Mouse (Mus musculus) brain, embryonic 14.5 days (tissue): ENCODE measurements around the gene Gsto1. TPM values are rescaled to one million over a fixed set of nuclear protein-coding genes. Genes with fewer than 3 reads are reported as not detected.
"Not testable (repeated sequence)": the region's sequence is repeated elsewhere in the genome, so short reads cannot be mapped to it uniquely, and the experiment has no call there.

ENCODE experiments used
- DNase-seq: peaks from one replicate; pipeline ENCODE4 v3.0.0-alpha.2; 2011; ENCODE audit warnings: low read depth
- CTCF ChIP-seq: fragments of 200-500 bp; IDR thresholded peaks from 2 replicates; pipeline ENCODE4 v1.5.1; 2012; ENCODE audit warnings: inconsistent platforms, mild to moderate bottlenecking, moderate library complexity, borderline replicate concordance; ENCODE audit not compliant: insufficient read depth, insufficient read length; ENCODE audit errors: extremely low read depth
- POLR2A ChIP-seq: fragments of 200-500 bp; IDR thresholded peaks from 2 replicates; pipeline ENCODE4 v1.6.1; 2012; ENCODE audit warnings: mild to moderate bottlenecking, inconsistent platforms, borderline replicate concordance; ENCODE audit not compliant: poor library complexity, insufficient read depth, insufficient read length, severe bottlenecking; ENCODE audit errors: extremely low read depth
- polyA plus RNA-seq: library from polyadenylated mRNA; depleted of rRNA; stranded (reverse); fragments of >200 nt; gene quantifications from 2 replicates; pipeline ENCODE4 v1.2.3, GENCODE M21; 2012

Gene Gsto1
- polyA plus RNA-seq, 1 experiment, result 64.8 TPM

DNA sequence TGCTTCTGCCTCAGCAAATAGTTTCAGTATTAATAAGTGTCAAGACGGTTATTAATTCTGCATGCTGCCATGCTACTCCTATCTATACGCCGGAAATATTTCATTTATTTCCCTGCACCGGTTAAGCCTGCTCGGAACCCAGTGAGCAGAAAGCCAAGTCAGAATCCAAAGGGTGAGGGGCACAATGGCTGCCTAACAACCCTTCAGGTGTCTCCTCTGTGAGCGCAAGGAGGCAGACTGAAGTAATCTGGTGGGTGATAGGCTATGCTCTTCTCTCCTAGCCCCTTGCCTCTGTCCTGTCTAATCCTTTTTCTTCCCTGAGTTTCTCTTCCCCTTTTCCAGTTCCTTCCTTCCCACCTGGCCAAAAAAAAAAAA, 17.3 kb upstream of the Gsto1 start:
- DNase-seq, result no peak
- no peak for TF ChIP-seq CTCF
- TF ChIP-seq POLR2A, result no peak

DNA sequence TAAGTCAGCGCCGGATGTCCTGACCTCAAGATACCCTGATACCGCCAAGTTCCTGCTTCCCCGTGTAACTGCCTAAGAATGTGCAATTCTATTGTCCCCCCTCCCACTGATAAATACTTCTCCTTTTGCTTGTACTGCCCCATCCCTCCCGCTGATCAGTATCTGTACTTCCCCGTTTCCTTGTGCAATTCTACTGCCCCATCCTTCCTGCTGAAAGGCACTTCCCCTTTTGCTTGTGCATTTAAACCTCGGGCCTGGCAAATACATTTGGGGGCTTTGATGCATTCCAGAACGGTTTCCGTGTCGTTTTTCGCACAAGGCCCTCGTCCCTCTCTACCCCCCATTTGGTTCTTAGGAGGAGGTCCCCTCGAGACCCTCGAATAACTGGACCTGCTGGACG, 13.5 kb upstream of the Gsto1 start:
- not testable (repeated sequence) for DNase-seq

GRCm38 (mm10) chr19:47849735-47850134, 5.0 kb upstream of the Gsto1 start:
- no peak for DNase-seq
- no peak for TF ChIP-seq POLR2A
- TF ChIP-seq CTCF, result no peak

GRCm38 (mm10) chr19:47852131-47852530, 2.6 kb upstream of the Gsto1 start:
- not testable (repeated sequence) for DNase-seq

DNA sequence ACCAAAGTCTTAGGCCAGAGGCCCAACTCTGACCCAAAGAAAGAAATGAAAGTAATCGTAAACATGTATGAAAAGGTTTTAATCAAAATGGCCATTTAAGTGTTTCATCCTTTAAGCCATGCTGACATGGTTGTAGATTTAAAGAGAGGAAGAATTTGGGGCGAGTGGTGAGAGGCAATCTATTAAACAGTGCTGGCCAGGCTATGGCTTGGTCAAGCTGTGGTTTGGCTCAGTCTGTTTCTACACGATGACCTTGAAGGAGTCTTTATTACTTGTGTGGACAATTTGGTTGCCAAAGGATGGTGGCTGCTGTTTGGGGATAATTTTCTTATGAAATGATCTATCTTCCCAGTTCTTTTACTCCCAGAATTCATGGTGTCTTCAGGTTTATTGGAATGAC, 1.7 kb upstream of the Gsto1 start:
- TF ChIP-seq POLR2A (no peak), CTCF (no peak)
- DNase-seq, result no peak

GRCm38 (mm10) chr19:47853951-47854795, 597 bp upstream of the Gsto1 start:
- DNase-seq, result peak; percentile 56
- peak; percentile 14; the same call in 1 of the 2 replicates for TF ChIP-seq CTCF
- no peak for TF ChIP-seq POLR2A

GRCm38 (mm10) chr19:47857957-47858942, 3.5 kb downstream of the Gsto1 start:
- TF ChIP-seq CTCF, result no peak
- no peak for TF ChIP-seq POLR2A
- no peak for DNase-seq

DNA sequence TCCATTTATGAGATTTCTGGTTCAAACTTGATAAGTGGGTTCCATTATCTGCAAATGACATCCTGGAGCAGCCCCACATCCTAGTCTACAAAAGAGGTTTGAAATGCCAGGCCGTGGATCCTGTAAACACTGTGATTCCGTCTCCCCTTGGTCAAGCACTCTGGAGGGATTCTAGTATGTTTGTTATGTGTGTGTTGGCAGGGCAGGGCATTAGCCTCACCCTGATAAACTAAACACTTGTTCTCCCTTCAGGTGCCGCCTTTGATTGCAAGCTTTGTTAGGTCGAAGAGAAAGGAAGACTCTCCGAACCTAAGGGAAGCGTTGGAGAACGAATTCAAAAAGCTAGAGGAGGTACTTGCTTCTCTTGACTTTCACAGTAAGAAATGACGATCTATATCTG, 4.4 kb downstream of the Gsto1 start:
- DNase-seq, result no peak
- TF ChIP-seq CTCF (no peak), POLR2A (no peak)

GRCm38 (mm10) chr19:47862581-47862980, 7.8 kb downstream of the Gsto1 start:
- no peak for DNase-seq
- no peak for TF ChIP-seq POLR2A

GRCm38 (mm10) chr19:47864051-47864450, 9.3 kb downstream of the Gsto1 start:
- DNase-seq, result no peak
- TF ChIP-seq POLR2A, result no peak
- TF ChIP-seq CTCF, result no peak

GRCm38 (mm10) chr19:47864721-47865120, 10.0 kb downstream of the Gsto1 start:
- no peak for TF ChIP-seq CTCF
- TF ChIP-seq POLR2A, result no peak
- no peak for DNase-seq
